Mouse (Mus musculus): ENCODE results near the gene Rab4a. TPM values are rescaled to one million over a fixed set of nuclear protein-coding genes. Genes with fewer than 3 reads are reported as not detected.
"Not testable (repeated sequence)": the region's sequence is repeated elsewhere in the genome, so short reads cannot be mapped to it uniquely, and the experiment has no call there.

Gene Rab4a
- polyA plus RNA-seq, 1 experiment from 2014 or later: 34.1 TPM

DNA sequence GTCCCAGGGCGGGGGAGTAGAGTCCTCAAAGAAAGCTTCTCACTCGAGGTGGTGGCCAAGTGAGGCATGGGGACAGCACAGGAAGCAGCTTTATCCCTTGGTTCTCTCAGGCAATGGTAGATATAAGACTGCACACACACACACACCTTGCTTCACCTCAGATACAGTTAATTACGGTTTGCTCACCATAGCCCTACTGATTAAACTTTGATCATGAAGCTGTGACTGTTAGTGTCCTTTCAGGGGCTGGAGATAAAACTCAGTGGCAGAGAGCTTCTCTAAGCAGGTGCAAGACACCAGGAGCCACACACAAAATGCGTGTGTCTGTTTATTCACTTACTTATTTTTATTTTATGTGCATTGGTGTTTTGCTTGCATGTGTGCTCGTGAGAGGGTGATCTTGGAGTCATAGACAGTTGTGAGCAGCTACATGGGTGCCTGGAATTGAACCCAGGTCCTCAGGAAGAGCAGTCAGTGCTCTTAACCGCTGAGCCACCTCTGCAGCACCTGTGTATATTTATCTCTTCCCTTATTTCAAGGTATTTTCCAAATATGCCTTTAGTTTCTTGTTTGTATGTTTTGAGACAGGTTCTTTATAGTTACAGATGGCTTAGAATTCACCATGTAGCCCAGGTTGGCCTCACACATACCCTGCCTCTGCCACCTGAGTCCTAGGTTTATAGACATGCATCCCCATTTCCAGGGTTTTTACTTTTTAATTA is 2.2 kb downstream of the Rab4a start:
- ChIA-PET POLR2A (interaction anchor here (0.9 kb wide), 1 partner anchor 40 kb away, joined by 3 read pairs; no protein-coding TSS in a partner anchor), CTCF (interaction anchor here (1.4 to 1.5 kb wide), 2 partner anchors 18 to 28 kb away, joined by 3 to 4 read pairs; no protein-coding TSS in a partner anchor)
- no peak for DNase-seq (ENCODE audit: low read depth, low spot score)
- no peaks in the 10 kb centered on the region for H3K27me3 ChIP-seq
- TF ChIP-seq CTCF (IDR thresholded peaks at IDR 0.05): no peak
- in situ Hi-C loops (cut with MboI; ENCODE audit: low pct_unique_long_range_greater_than_20kb): loop anchor here (25.0 kb wide), 1 partner anchor 554 kb away; no protein-coding TSS in a partner anchor
- ATAC-seq: no peak

DNA sequence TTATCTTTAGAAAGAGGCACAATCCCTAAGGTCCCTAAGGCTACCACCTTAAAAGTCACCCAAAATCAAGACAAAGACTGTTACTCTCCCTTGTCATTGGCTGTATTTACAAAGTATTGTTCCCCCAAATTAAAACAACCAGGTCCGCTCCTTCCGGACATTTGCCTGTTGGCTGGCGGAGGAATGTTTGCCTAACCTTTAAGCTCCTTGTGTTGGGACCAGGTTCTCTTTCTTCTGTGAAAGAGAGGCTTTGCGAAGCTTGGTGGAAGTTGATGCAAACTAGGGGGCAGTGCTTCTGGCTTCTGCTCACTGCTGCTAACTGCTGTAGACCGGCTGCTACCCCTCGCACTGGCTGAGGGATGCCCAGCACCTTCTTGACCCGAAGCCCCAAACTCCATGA is 2.9 kb downstream of the Rab4a start:
- ChIA-PET POLR2A (no interaction called here), CTCF (interaction anchor here (1.4 to 1.5 kb wide), 2 partner anchors 19 to 27 kb away, joined by 3 to 4 read pairs; no protein-coding TSS in a partner anchor)
- no peaks in the 10 kb centered on the region for H3K27me3 ChIP-seq
- ATAC-seq (no peak), DNase-seq (ENCODE audit: low read depth, low spot score) (no peak)
- TF ChIP-seq CTCF (IDR thresholded peaks at IDR 0.05): no peak
- in situ Hi-C loops (cut with MboI; ENCODE audit: low pct_unique_long_range_greater_than_20kb): loop anchor here (25.0 kb wide), 1 partner anchor 554 kb away; no protein-coding TSS in a partner anchor

DNA sequence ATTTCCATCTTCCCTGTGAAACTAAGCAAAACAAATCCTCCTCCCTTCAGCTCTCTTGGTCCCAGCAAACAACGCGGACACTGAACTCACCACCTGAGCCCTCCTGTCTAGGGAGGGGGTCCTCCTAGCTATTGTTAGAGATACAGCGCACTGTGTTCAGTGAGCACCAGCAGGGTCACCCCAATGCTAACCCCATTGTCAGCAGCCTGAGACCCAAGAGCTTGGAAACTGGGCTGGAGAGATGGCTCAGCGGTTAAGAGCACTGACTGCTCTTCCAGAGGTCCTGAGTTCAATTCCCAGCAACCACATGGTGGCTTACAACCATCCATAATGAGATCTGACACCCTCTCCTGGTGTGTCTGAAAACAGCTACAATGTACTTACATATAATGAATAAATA is 3.6 kb downstream of the Rab4a start:
- in situ Hi-C loops (cut with MboI; ENCODE audit: low pct_unique_long_range_greater_than_20kb): loop anchor here (25.0 kb wide), 1 partner anchor 553 kb away; no protein-coding TSS in a partner anchor
- POLR2A ChIA-PET: interaction anchor here (0.6 kb wide), 2 partner anchors 14 to 962 kb away, joined by 3 read pairs; no protein-coding TSS in a partner anchor

DNA sequence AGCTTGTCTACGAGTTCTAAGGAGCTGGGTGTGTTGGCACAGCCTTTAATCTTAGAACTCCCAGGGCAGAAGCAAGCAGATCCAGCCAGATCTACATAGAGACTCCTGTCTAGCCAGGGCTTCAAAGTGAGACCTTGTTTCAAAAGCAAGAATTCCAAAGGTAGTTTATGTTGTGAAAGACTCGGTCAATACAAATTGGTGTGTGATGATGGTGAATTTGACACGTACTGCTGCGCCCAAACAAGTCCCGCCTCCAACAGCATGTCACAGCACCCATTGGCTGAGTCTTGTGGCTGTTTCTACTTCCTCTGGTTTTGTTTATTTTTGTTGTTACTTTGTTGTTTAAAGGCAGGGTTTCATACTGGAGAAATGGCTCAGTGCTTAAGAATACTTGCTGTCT is 6.4 kb downstream of the Rab4a start:
- H3K27me3 ChIP-seq: no peaks in the 10 kb centered on the region
- POLR2A ChIA-PET: interaction anchor here (0.6 kb wide), 1 partner anchor 180 kb away, joined by 3 read pairs; no protein-coding TSS in a partner anchor
- no peak for TF ChIP-seq CTCF (IDR thresholded peaks at IDR 0.05)
- CTCF ChIA-PET: no interaction called here
- no peak for ATAC-seq
- no peak for DNase-seq (ENCODE audit: low read depth, low spot score)
- in situ Hi-C loops (cut with MboI; ENCODE audit: low pct_unique_long_range_greater_than_20kb): loop anchor here (25.0 kb wide), 1 partner anchor 550 kb away; no protein-coding TSS in a partner anchor

More for the DNA sequence above, 3.6 kb downstream of the Rab4a start:
- not testable (repeated sequence) for H3K27me3 ChIP-seq; DNase-seq (ENCODE audit: low read depth, low spot score); ATAC-seq
- CTCF ChIA-PET: interaction anchor here (0.6 kb wide), 1 partner anchor 28 kb away, joined by 3 read pairs; no protein-coding TSS in a partner anchor

DNA sequence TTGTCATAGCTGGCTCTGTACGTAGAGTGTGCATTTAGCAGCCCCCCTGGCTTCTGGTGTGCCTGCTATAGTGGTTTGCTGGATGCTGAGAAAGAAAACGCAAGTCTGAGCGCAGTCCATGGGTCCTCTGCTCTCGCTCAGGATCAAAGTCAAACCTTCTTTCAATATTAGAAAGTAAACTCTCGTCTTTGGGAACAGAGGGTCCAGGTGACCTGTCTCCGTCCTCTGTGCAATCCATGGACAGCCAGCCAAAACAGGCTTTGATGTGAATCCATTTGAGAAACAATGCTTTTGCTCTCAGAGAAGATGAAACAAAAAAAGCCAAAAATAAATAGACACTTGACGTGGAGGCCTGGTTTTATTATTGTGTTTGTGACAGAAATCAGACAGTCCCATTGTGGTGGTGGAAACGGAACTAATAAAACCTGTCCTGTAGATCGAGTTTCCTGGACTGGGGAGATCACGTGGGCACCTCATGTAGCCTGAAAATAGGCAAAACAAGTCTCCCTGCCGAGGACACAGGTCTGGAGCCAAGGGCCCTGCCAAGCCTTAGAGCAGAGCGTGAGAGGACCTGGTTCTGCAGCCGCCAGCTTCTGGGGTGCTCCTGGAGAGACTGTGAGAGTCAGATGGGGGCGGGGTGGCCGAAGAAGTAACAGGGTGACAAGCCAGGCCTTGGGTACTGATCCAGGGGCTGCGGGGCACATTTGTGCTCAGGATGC is 7.5 kb downstream of the Rab4a start:
- CTCF ChIA-PET: no interaction called here
- POLR2A ChIA-PET: no interaction called here
- no peak for TF ChIP-seq CTCF (IDR thresholded peaks at IDR 0.05)
- ATAC-seq (no peak), DNase-seq (ENCODE audit: low read depth, low spot score) (no peak)
- in situ Hi-C loops (cut with MboI; ENCODE audit: low pct_unique_long_range_greater_than_20kb): loop anchor here (25.0 kb wide), 1 partner anchor 549 kb away; no protein-coding TSS in a partner anchor
- no peaks in the 10 kb centered on the region for H3K27me3 ChIP-seq

DNA sequence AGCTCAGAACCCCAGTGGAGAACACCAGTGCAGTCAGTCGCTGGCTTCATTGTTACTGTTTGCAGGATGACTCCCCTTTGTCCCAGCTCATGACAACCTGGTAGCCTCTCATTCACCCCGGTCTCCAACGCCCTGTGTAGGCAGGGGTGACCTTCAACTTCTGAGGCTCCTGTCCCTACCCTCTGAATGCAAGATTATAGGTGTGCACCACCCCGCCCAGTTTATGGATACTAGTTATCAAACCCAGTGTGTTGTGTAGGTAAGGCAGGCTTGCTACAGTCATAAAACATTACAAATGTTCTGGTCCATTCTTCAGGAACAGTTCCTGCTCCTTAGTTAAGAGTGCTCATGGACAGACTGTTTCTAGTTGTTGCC is 8.1 kb downstream of the Rab4a start:
- no peaks in the 10 kb centered on the region for H3K27me3 ChIP-seq
- TF ChIP-seq CTCF (IDR thresholded peaks at IDR 0.05): no peak
- ATAC-seq (no peak), DNase-seq (ENCODE audit: low read depth, low spot score) (no peak)
- in situ Hi-C loops (cut with MboI; ENCODE audit: low pct_unique_long_range_greater_than_20kb): loop anchor here (25.0 kb wide), 1 partner anchor 548 kb away; no protein-coding TSS in a partner anchor
- ChIA-PET CTCF (no interaction called here), POLR2A (no interaction called here)

DNA sequence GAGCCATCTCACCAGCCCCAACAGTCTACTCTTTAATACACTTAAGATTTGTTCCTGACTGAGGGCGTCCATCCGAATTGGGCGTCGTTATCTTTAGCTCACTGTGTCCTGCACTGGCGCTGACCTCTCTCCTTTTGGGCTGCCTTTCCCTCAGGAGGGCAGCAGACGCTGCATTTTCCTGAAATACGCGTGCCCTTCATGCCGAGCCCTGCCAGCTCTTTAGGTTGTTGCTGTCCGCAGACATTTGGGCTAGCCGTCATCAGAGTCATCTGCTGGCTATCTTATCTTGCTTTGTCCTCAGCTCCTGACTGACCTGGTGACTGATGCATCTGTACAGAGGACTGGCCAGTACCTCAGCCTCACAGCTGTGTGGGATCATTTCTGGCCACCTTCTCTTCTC is 9.5 kb downstream of the Rab4a start:
- in situ Hi-C loops (cut with MboI; ENCODE audit: low pct_unique_long_range_greater_than_20kb): loop anchor here (25.0 kb wide), 1 partner anchor 547 kb away; no protein-coding TSS in a partner anchor
- H3K27me3 ChIP-seq: no peaks in the 10 kb centered on the region
- ChIA-PET POLR2A (no interaction called here), CTCF (no interaction called here)
- TF ChIP-seq CTCF (IDR thresholded peaks at IDR 0.05): no peak
- DNase-seq (ENCODE audit: low read depth, low spot score) (no peak), ATAC-seq (no peak)

DNA sequence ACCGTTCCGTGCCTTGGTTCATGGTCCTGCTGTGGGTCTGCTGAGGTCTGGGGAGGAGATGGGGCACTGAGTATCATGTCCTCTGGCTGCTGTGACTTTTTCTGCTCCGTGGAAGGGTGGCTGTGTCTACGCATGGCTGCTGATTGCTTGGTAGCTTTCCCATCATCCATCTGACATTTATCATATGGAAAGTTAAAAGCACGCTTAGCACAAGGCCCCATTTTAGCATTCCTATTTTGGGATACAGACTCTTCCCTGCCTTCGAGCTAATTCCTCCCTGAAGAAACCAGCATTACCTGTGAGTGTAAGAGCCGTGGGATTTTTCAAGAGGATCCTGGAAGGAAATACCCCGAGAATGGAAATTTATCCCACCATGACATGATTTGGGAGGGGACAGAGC is 11.2 kb downstream of the Rab4a start:
- ATAC-seq (no peak), DNase-seq (ENCODE audit: low read depth, low spot score) (no peak)
- CTCF ChIA-PET: no interaction called here
- POLR2A ChIA-PET: no interaction called here
- TF ChIP-seq CTCF (IDR thresholded peaks at IDR 0.05): no peak
- in situ Hi-C loops (cut with MboI; ENCODE audit: low pct_unique_long_range_greater_than_20kb): loop anchor here (25.0 kb wide), 1 partner anchor 545 kb away; no protein-coding TSS in a partner anchor
- H3K27me3 ChIP-seq: no peaks in the 10 kb centered on the region

DNA sequence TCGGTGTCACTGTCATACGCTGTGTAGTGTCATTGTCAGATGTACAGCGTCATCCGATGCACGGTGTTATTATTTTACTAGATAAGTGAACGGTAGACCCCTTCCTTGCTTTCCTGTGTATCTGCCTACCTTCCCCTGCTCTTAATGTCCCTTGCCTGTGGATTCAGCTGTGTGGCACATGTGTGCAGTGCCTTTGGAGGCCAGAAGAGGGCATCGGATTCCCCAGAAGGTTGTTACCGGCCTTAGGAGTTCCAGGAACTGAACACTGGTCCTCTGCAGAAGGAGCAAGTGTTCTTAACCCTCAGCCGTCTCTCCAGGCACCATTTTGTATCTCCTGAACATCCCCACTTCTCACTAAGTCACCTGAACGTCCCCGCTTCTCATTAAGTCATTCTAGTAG is 12.0 kb downstream of the Rab4a start:
- ATAC-seq (no peak), DNase-seq (ENCODE audit: low read depth, low spot score) (no peak)
- TF ChIP-seq CTCF (IDR thresholded peaks at IDR 0.05): no peak
- no peaks in the 10 kb centered on the region for H3K27me3 ChIP-seq
- in situ Hi-C loops (cut with MboI; ENCODE audit: low pct_unique_long_range_greater_than_20kb): loop anchor here (25.0 kb wide), 1 partner anchor 545 kb away; no protein-coding TSS in a partner anchor
- ChIA-PET POLR2A (no interaction called here), CTCF (no interaction called here)

DNA sequence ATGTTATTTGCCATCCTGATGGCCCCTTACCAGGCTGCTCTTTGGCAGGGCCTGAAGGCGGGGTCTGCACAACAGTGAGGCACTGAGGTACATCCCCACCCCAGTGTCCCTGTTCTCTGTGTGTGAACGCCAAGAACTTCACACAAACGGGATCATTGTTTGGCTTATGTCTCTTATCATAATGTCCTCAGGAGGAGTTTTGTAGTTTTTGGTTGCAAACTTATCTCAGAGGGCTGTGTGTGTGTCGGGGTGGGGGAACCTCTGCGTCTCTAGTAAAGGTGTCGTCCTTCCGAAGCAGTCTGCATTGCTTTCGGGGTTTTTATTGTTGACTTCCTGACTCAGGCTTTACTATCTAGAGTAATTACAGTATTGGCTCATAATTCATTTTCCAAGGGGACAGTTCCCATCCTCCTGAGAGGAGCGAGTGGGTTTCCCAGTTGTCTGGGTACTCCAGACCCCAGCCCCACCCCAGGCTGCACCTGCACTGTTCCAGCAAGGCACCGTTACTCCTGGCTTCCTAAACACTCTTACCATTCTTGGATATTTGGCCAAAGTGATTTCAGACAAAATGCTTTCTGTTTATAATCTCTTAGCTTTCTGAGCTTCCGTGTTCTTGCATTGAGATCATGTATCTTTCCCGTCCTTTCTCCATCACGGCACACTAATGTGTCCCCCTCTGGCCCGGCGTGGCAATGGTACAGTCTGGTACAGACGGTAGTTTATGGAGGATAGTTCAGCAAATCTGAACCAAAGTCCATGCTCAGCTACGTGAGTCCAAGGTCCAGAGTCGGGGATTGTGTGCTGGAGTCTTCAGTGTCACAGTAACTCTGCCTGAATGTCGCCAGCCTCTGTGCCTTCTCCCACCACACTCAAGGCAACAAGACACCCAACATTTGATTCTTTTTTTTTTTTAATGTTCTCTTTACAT is 14.2 kb downstream of the Rab4a start:
- in situ Hi-C loops (cut with MboI; ENCODE audit: low pct_unique_long_range_greater_than_20kb): loop anchor here (25.0 kb wide), 1 partner anchor 542 kb away; no protein-coding TSS in a partner anchor
- H3K27me3 ChIP-seq: no peaks in the 10 kb centered on the region
- ChIA-PET CTCF (no interaction called here), POLR2A (no interaction called here)
- no peak for DNase-seq (ENCODE audit: low read depth, low spot score)
- ATAC-seq: no peak
- TF ChIP-seq CTCF (IDR thresholded peaks at IDR 0.05): no peak

Measured in Patski (cell line).